Mouse (Mus musculus) T-helper 17 cell (primary cell): ENCODE data around the gene Bicc1.

Experiments
- in situ Hi-C, 2 experiments: fragments of 300-600 bp; cut with MboI, MseI; formaldehyde crosslinking; loops; 1 replicate in 1 of 2; 2 replicates in 1 of 2; pipeline ENCODE4 v1.15.1; 2025; ENCODE audit warnings: high pct_unique_total_duplicates in 2 of 2

The Bicc1 gene

DNA sequence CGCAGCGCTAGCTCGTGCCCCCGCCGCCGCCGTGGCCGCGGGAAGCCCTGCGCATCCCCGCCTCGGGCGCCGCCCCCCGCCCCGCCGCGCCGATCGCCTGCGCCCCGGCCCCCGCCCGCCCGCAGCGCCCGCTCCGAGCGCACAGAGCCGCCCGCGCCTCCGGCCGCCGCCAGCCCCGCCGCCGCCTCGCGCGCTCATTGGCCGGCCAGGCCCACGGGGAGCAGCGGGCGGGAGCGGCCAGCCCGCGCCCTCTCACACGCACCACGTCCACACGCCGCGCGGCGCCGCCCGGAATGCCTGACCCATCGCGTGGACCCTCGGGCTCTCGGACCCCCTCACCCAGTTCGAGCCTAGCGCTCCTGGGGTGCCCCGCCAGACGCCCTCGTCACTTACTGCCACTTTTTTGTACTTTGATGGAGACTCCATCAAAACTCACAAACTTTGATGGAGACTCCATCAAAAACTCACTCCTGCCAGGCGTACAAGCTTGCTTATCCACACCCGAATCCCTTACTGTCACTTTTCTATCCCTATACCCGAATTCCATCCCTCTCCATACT, at the start of gene Bicc1:
Gene Bicc1, minus strand, starts transcription at position 25 of the 560 bp plus-strand sequence.
- in situ Hi-C loops: no loop called here

DNA sequence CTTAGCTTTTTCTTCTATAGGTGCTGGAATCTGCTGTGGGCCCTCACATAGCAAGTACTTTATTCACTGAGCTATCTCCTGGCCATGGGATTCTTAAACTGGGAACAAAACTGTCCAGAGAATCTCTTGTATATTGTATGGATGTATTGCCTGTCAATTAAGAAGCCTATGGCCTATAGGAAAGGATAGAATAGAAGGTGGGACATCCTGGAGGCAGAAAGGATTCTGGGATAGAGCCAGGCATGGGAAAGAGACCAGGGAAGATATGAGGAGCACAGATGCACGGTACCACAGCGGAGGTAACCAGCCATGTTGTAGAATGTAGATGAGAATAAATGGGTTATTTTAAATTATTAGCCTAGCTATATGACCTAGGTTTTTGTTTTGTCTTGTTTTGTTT, 42.0 kb upstream of the Bicc1 start:
- in situ Hi-C loops: loop anchor here in 1 of 2 experiments (25.0 kb wide), 1 partner anchor 889 kb away; no protein-coding TSS in a partner anchor

DNA sequence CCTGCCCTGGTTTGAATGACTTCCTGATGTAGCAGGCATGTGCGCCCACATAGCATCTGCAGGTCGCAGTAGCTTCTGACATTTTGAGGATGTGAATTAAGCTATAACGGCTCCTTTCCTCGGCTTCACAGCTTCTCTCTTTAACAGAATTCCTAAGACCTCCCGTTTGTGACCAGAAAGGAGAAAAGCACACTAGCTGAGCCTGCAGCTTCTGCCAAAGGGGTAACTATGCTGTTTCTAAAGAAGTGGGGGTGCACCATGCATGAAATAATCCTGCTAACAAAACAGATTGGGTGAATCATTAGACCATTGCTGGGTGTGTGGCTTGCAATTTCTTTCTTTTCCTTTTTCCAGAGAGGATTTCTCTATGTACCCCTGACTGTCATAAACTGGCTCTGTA, 41.5 kb upstream of the Bicc1 start:
- in situ Hi-C loops: loop anchor here in 1 of 2 experiments (25.0 kb wide), 1 partner anchor 889 kb away; no protein-coding TSS in a partner anchor

DNA sequence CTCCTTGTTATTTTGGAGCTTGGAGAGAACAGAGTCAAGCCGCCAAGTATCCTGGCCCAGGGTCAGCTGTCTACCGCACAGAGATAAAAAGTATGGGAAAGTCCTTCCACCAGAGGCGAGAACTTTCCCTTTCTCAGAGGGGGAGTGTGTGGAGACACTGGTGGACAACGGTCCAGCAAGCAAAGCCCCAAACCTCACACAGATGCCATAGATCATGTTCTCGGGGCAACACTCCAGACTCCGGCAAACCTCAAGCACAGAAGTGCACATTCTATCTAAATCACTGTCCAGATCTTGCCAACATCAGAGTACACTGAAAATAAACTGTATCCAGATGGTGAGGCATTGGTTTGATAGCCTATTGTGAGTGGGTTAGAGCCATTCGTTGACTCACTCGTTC, 39.2 kb upstream of the Bicc1 start:
- in situ Hi-C loops: no loop called here

DNA sequence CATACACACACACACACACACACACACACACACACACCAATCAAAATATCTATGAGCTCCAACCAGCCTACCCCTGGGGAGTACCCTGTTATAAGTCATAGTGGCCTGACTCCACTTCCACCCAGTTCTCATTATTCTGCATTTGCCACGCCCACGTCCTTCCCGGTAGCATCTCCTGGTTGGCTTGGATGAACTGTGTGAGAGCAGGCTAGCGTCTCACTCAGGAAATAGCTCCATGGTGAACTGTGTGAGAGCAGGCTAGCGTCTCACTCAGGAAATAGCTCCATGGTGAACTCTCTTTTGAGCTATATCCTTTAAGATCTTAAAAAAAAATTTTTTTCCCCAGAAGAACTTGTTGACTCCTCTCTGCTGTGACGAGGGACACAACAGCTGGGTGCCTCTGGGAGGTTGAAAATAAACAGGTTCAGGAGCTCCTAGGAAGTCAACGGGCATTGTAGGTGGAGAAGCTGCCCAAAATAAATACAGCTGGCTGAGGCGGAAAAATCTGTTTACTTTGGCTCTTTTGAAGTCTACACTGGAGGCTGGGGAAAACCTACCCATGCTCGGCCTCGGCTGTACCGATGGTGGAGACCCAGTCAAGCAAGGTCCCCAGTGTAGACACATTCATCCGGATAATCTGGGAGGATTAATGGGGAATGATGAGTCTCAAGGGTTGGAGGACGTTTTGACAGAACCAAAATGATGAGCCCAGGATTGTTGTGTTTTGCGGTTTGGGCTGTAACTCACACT, 37.7 kb upstream of the Bicc1 start:
- in situ Hi-C loops: no loop called here

DNA sequence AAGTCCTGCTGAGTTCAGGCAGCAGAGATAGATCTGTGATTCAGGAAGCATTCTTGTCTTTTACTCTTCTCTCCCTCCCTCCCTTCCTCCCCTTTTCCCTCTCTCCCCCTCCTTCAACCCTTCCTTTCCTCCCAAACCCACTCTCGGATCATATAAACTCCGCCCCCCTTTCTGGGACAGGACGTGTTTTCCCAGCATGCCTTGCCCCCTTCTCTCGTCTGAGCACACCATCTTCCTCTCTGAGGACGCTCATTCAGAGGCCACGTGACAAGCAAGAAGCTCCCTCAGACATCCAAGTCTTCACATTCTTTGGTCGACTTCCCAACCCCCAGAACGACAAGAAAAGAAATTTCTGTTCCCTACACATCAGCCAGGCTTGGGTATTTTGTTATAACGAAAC, 36.0 kb upstream of the Bicc1 start:
- in situ Hi-C loops: no loop called here

DNA sequence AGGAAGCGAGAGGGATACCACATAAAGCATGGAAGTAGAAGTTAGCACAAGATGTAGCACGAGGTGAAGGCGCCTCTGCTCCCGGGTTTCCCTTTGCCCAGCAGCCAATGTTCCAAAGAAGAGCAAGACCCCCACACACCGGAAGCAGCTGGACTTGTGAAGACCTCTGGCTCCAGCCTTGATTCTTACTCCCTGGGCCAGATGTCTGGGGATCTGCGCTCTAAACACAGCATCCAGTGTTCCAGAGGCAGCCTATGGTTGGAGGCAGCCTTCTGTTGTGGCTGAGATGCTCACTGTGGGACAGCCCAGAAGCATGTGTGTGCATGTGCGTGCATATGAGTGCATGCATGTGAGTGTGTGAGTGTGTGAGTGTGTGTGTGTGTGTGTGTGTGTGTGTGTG, 35.2 kb upstream of the Bicc1 start:
- in situ Hi-C loops: no loop called here

DNA sequence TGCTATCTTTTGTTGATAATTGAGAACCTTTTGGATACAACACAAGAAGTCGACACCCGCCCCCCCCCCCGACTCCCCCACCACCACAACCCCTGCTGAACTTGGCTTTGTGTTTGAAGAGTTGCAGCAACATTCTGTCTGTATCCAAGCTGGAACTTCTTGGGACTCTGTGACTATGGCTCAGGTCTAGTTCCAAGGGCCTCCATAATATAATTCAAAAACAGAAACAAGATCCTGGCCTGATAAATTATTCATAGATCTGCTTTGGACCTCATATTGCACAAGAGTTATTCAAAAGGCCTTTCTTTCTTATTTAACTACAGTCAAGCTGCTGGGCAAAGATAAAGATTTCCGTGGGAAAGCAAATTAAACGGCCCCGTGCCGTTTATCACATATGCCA, 33.8 kb upstream of the Bicc1 start:
- in situ Hi-C loops: no loop called here

DNA sequence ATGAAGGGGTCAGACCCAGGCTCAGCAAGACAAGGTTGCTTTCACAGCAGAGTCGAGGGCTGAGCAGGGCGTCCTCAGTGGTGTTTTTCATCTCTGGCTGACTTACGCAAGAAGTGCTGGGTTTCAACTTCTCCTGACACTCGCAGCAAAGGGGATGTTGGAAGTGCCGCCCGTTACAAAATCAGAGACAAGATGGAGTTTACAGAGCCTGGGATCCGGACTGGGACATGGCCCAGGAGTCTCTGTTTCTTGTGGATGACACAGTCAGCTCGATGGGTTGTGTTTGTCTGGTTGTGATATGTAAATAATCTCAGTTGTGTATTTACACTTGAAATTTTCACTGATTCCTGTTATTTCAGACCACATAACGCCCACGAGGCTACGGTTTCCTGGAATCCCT, 33.4 kb upstream of the Bicc1 start:
- in situ Hi-C loops: no loop called here

DNA sequence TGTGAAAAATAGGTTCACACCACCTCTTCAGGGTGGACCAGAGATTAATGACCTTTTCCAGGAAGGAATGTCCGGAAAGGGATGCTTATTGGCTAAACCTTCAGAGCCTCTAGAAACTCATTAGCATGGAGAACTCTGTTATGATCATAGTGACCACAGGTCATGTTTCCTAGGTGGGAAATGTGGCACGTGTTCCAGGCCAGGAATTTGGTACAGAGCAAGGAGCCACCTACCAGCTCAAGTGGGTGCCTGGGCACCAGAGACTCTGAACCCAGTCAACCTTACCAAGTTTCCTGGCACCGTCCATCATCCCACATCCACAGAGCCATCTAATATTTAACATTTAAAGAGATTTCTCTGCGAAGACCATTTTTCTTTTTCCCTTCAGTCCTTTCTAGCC, 29.2 kb upstream of the Bicc1 start:
- in situ Hi-C loops: no loop called here

DNA sequence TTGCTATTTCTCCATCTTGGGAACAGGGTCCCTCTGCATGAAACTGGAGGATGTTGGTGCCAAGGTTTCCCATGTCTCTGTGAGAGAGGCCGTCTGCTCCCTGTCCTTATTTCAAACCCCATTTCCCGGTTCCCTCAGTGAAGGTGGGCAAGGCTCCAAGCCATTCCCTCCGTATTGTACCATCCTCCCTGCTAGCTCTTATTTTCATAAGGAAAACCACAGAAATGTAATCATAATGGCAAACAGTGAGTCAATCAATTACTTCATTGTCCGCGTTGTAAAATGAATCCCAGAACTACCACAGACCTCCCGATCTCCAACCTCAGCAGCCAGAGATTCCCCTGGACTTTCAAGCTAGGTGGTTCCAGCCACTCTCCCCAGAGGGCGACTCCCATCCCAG, 25.6 kb upstream of the Bicc1 start:
- in situ Hi-C loops: no loop called here

DNA sequence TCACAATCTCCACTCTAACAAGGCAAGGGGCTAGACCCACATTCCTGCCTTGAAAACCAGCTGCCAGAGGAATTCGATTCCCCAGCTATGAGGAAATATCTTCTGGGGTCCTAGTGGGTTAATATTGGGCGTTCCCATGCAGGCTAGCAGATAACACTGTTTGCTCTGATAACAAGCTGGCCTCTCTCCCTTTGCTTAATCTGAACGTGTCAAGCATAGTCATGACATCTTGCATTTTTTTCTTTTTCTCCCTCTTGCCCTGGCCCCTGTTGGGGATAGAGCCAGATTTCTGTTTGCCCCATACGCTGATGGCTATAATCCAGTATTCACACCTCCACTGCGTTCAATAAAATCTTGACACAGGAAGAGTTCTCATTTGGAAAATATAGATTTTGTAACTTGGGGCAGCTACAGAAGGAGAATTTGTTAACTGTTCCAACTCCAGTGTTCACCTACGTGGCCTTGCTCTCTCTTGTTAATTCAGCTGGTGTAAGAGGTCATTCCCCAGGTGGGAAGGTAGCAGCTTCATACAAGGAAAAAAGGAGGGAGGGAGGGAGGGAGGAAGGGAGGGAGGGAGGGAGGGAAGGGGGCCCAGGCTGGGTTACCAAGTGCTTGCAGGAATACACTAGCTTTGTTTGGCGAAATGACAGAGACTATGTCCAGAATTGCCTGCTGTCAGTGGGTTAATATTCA, 24.0 kb upstream of the Bicc1 start:
- in situ Hi-C loops: no loop called here

DNA sequence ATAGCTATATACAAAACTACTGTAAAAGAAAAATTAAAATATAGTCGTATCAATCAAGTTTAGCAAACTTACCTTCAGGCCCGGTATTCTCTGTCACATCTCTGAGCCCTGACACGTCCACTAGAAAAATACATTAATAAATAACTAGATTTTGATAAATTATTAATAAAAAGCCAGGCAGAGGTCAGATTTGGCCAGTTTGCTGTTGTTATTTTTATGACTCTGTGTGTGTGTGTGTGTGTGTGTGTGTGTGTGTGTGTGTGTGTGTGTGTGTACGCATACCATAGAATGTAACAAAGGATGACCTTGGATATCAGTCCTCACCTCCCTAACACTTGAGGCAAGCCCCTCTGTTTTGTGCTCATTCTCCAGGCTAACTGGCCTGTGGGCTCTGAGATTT, 22.4 kb upstream of the Bicc1 start:
- in situ Hi-C loops: no loop called here

DNA sequence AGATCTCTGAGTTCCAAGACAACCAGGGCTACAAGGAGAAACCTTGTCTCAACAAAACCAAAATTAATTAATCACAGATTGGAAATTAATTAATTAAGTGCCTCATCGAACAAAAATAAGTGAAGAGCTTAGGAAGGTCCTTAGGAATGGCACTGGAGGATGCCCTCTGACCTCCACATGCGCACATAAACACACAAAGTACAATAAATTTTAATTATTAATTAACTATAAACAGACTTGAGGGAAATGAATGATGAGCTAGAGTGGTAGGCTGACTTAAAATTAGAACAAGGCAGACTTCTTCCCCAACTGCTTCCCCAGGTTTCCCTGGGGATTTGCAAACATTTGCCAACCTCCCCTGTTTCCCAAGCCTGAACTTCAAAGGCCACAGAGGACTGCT, 21.6 kb upstream of the Bicc1 start:
- in situ Hi-C loops: no loop called here

DNA sequence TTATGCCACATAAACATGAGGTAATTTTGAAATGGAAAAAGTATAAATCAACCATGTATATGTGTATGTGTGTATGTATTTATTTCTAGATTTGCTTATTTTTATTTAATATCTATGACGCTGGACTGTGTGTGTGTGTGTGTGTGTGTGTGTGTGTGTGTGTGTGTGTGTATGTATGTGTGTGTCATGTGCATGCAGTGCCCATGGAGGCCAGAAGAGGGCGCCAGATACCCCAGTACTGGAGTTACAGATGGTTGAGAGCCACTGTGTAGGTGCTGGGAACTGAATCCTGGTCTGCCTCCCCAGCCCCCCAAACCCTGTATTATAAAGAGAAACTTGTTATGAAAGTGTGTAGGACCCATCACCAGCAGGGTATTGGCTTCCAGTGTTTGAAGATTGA, 20.6 kb upstream of the Bicc1 start:
- in situ Hi-C loops: no loop called here

DNA sequence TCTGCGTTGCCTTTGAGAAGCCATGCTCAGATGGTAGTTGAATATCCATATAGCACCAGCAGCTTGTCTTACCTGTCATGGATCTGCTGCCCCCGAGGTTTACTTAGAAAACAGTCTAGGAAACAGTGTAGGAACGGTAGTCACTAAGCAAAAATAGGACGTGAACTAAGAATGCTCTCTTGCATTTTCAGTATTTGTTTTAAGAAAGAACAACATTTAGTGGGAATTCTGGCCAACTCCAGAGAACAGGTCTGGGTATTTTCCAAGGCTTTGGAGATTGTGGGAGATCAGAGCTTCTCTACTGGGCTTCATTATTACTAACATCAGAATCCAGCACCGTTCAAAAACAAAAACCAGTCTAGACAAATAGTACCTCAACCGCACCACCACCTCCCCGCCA, 17.7 kb upstream of the Bicc1 start:
- in situ Hi-C loops: no loop called here

DNA sequence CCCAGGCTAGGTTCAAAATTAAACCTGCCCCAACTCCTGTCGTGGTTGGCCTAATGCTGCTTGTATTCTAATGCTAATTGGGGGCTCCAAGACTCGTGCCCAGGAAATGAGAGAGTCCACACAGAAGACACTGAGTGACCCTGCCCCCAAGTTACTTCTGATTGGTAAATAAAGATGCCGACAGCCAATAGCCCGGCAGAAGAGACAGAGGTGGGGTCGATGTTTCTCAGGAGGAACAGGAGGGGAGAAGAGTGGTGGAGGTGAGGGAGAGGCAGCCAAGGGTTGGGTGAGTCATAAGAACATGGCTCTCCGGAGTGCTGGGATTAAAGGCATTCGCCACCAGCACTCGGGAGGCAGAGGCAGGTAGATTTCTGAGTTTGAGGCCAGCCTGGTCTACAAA, 16.8 kb upstream of the Bicc1 start:
- in situ Hi-C loops: no loop called here

DNA sequence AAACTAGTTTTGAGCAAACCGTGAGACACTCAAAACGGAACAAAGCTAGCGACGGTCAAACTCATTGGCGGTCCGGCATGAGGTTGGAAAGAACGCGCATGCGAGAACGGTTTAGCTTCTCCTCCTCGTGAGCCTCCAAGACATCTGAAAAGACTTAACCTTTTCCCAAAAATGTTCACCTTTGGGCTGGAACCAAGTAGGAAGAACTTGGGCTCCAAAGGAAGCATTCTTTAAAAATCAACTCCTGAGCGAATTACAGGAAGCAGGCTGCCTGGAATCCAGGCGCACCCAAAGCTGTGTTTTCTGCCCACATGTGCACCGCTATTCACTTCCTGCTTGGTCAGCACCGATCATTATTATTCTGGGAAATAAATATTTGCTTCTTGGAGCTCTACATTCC, 15.8 kb upstream of the Bicc1 start:
- in situ Hi-C loops: no loop called here

DNA sequence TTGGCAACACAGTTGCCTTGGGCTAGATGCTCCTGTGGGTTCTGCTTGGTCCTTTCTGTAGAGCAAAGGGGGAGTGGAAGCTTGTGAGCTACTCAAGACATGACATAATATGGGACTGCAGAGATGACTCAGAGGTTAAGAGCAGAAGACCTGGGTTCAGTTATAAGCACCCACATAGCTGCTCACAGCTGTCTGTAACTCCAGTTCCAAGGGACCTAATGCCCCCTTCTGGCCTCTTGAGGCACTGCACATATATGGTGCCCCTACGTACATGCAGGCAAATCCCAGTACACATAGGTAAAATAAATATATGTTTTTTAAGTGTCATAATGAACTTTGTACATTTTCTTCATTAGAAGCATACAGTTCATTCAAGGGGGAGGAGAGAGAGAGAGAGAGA, 11.9 kb upstream of the Bicc1 start:
- in situ Hi-C loops: no loop called here

DNA sequence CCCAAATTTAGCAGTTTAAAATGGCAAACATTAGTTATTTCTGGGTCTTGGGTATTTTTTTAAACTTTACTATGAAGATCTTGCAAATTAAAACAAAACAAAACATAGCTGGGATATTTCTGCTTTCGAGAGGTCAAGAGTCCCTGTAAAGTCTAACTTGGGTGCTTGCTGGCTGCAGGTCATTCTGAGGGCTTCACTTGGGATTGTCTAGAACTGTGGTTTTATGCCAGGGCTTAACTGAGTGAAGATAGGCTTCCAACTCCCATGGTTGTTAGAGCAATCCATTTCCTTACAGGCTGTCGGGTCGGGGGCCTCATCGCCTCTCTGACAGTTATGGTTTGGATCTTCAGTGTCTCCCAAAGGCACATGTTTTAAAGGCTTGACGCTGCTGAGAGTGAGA, 11.3 kb upstream of the Bicc1 start:
- in situ Hi-C loops: no loop called here

DNA sequence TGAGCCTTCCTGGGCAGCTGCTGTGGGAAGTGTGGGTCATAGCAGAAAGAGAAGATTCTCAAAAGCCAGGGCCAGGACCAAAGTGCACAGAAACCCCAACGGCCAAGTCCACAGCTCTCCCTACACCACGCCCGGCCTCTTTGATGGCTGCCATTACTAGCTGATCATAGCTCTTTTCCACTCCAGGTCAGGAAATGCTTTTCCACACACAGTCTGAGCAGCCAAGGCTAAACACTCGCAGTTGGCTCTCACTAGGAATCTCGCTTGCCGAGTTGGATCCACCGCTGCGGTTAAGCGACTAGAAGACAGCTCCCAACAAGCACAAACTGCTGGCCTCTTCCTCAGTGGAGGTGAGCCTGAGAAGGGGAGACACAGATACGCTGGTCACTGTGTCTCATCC, 10.3 kb upstream of the Bicc1 start:
- in situ Hi-C loops: no loop called here

DNA sequence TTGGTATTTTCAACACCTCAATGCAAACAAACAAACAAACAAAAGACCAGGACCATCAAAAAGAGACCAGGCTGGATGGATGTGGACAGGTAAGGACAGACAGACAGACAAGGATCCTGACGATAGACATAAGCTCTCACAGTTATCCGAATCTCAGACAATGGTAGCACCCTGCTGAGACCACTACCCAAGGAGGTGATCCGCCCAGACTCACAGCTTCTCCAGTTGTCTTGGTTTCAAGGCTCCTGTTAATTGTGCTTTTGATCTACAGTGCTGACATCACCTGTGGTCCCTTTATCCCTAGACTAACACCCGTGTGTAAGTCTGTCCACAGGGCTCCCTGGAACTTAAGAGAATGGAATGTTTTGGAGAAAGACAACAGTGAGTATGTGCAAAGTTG, 9.7 kb upstream of the Bicc1 start:
- in situ Hi-C loops: no loop called here

DNA sequence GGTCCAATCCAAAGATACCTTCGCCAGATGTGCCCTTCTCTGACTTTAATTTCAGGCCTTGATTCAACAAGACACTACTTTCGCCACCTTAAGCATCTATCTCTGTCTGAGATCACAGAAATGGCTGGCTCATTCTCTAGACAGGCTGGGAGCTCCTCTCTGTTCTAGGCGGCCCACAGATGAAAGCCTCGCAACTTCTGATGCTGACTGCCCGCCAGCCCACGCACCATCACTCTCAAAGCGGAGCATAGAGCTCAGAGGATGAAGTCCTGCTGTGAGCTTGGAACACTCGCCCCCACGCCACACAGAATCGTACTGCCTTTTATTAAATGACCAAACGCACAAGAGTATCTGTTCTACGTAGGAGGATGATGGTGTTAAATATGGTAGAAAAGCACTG, 949 bp upstream of the Bicc1 start:
- in situ Hi-C loops: no loop called here
